Mouse (Mus musculus) bone marrow macrophage, adult 2 months (primary cell): ENCODE measurements around the gene Slc48a1.

Experiments
- CTCF ChIP-seq: IDR thresholded peaks from 2 replicates; pipeline ENCODE4 v1.5.1; 2012; ENCODE audit warnings: low read depth, mild to moderate bottlenecking, low read length, moderate library complexity
- POLR2A ChIP-seq: IDR thresholded peaks from 2 replicates; pipeline ENCODE4 v1.6.1; 2012; ENCODE audit warnings: mild to moderate bottlenecking, low read depth, low read length, borderline replicate concordance

DNA sequence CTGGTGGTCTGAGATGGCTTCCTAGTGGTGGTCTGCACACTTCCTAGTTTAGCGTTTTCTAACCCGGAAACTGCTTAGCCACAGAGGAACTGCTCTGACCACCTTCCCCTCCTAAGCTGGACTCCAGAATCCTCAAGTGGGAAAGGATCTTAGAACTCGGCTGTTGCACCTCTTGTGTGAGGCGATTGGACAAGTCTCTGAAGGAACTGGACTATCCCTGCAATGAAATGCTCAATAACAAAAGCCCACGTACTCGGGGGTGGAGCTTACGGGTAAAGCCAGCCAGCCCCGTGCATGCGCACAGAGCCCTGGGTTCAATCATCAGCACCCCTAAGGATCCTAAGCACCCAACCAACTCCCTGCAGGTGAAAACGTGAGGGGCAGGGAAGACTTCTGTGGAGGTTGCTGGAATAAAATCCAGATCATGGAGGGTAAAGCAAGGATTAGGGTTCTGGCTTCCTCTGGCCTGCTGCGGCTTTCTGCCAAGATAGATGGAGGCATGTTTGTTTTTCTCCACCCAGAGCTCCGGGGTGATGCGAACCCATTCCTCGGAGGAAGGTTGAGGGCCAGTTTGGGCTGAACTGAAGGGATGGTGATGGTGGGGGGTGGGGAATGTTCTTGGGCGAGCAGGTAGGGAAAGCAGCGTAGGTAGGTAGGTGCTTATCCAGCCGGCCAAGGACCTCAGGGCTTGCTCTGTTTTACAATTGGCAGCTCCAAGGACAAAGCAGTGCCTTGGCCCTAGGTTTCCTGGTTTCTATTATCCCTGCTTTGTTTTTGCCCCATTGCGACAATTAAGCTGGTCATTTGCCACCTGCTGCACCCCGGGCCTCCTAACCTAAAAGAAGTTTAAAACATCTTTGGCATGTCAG is 9.7 kb downstream of the Slc48a1 start:
- TF ChIP-seq CTCF, result 0 out of 2 replicates have a peak, but pooled peaks have one; percentile 14
- no peak for TF ChIP-seq POLR2A
